Mouse (Mus musculus) cerebellum, postnatal 14 days (tissue): Measurements from ENCODE around the gene Ddx20.
"Not testable (repeated sequence)": the region's sequence is repeated elsewhere in the genome, so short reads cannot be mapped to it uniquely, and the experiment has no call there.

Experiments used
- DNase-seq, 2 experiments: peaks; one replicate each; pipeline ENCODE4 v3.0.0; 2021; ENCODE audit warnings: mixed read lengths in 2 of 2

Gene Ddx20

GRCm38 (mm10) chr3:105705061-105705549 lies 17.7 kb upstream of the Ddx20 start:
- peak; percentile 82 to 87 for DNase-seq

GRCm38 (mm10) chr3:105704031-105705008 lies 16.9 kb upstream of the Ddx20 start, which contains the start of gene Inka2:
Inka2 (plus strand) TSS chr3:105704599.
- peak; percentile 82 to 88 for DNase-seq

- no peak for DNase-seq
Observed at GRCm38 (mm10) chr3:105703571-105703970, 16.2 kb upstream of the Ddx20 start.

GRCm38 (mm10) chr3:105701399-105701798 lies 14.0 kb upstream of the Ddx20 start:
- DNase-seq: no peak

GRCm38 (mm10) chr3:105700786-105701185 lies 13.4 kb upstream of the Ddx20 start:
- DNase-seq: not testable (repeated sequence)

GRCm38 (mm10) chr3:105699241-105699933 lies 12.0 kb upstream of the Ddx20 start:
- no peak for DNase-seq

- DNase-seq: no peak
Observed at GRCm38 (mm10) chr3:105698311-105698710, 10.9 kb upstream of the Ddx20 start.

- no peak for DNase-seq
Observed at GRCm38 (mm10) chr3:105697148-105697441, 9.7 kb upstream of the Ddx20 start.

- DNase-seq: peak; percentile 61 to 71
Observed at GRCm38 (mm10) chr3:105696387-105697147, 9.2 kb upstream of the Ddx20 start.

GRCm38 (mm10) chr3:105695476-105696386 lies 8.4 kb upstream of the Ddx20 start:
- DNase-seq: peak; percentile 70 to 77

- DNase-seq: no peak
Observed at GRCm38 (mm10) chr3:105693327-105694080, 6.1 kb upstream of the Ddx20 start.

GRCm38 (mm10) chr3:105688536-105688935 lies 1.2 kb upstream of the Ddx20 start:
- DNase-seq: no peak

GRCm38 (mm10) chr3:105686394-105687323 lies 715 bp downstream of the Ddx20 start:
- no peak for DNase-seq

GRCm38 (mm10) chr3:105680346-105680745 lies 7.0 kb downstream of the Ddx20 start:
- DNase-seq: no peak

GRCm38 (mm10) chr3:105675932-105676331 lies 11.4 kb downstream of the Ddx20 start:
- DNase-seq: no peak

GRCm38 (mm10) chr3:105674595-105675218 lies 12.7 kb downstream of the Ddx20 start:
- peak; percentile 84 to 89 for DNase-seq

- no peak for DNase-seq
Observed at GRCm38 (mm10) chr3:105670801-105671200, 16.6 kb downstream of the Ddx20 start.

- DNase-seq: no peak
Observed at GRCm38 (mm10) chr3:105669776-105670175, 17.6 kb downstream of the Ddx20 start.

- no peak for DNase-seq
Observed at GRCm38 (mm10) chr3:105668161-105668560, 19.2 kb downstream of the Ddx20 start.
